Mouse (Mus musculus): ENCODE data around the gene Cd48.

GRCm38 (mm10) chr1:171693918-171694317 is 12.1 kb downstream of the Cd48 start:
- TF ChIP-seq POLR2A (IDR thresholded peaks at IDR 0.05; ENCODE audit: borderline replicate concordance, insufficient read depth, low read length) (no peak), CTCF (IDR thresholded peaks at IDR 0.05; ENCODE audit: borderline replicate concordance, insufficient read depth, low read depth, low read length) (no peak)

All from cerebellum, adult 2 months (tissue).